Mouse (Mus musculus) naive thymus-derived CD4-positive, alpha-beta T cell, adult 2 months (primary cell): ENCODE results near the gene Bmp2k.

Experiments
- DNase-seq: peaks from one replicate; pipeline ENCODE4 v3.0.0-alpha.2; 2011; ENCODE audit warnings: low read depth

Gene Bmp2k

GRCm38 (mm10) chr5:97055511-97056068 is 58.1 kb downstream of the Bmp2k start:
- DNase-seq: peak; percentile 82

- no peak for DNase-seq
Observed at GRCm38 (mm10) chr5:97056359-97056758, 58.9 kb downstream of the Bmp2k start.

GRCm38 (mm10) chr5:97056791-97057450 is 59.4 kb downstream of the Bmp2k start:
- no peak for DNase-seq

- no peak for DNase-seq
Observed at GRCm38 (mm10) chr5:97060864-97061263, 63.4 kb downstream of the Bmp2k start.

GRCm38 (mm10) chr5:97062041-97062440 is 64.6 kb downstream of the Bmp2k start:
- no peak for DNase-seq

GRCm38 (mm10) chr5:97065746-97066145 is 68.3 kb downstream of the Bmp2k start:
- DNase-seq: no peak

- no peak for DNase-seq
Observed at GRCm38 (mm10) chr5:97075476-97076151, 78.1 kb downstream of the Bmp2k start.

DNA sequence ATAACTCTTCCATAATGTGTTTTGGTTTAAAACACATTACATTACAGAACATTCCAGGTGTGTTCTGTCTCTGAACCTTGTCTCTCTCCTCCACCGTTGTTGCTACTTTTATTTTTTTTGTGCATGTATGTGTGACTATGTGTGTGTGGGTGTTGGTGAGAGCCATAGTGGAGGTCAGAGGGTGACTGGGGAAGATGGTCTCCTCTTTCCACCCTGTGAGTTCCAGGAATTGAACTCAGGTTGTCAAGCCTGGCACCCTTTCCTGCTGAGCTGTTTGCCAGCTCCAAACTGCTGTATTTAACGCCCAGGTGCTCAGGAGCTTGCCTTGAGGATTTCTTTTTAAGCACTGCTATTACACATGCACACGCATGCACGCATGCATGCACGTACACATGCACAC is 78.7 kb downstream of the Bmp2k start:
- no peak for DNase-seq

- no peak for DNase-seq
Observed at GRCm38 (mm10) chr5:97077676-97078075, 80.2 kb downstream of the Bmp2k start.

DNA sequence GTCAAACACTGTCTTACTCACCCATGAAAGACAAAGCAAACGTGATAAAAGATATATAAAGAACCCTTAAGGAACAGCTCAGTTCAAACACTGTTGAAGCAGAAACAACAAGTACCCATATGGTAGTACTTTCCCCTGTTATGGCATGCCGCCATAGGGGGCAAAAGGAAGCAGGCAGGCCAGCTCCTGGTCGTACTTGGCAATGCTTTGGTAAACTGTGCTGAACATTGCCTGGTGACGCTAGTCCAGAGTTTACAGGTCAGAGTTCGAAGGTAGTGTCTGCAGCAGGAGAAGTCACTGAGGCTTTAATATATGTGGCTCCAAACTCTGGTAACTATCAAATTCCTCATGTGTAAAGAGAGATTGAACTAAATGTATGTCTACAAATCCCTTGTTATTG is 81.2 kb downstream of the Bmp2k start:
- peak; percentile 8 for DNase-seq

DNA sequence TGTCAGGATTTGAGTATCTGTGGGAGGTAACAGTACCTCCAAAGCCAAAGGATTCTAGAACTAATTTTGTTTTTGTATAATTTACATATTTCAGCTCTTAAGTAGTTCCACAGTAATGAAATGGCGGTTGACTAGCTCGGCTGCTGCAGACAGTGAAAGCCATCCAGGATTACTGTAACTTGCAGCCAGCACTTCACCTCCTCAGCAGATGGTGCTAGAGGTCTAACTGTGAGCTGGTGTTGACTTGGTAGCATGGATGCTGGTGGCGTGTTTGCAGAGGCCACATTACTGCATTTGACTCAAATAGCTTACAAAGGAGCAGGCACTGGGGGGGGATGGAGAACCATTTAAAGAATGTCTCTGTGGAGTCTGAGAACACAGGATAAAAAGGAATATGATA is 84.0 kb downstream of the Bmp2k start:
- DNase-seq: peak; percentile 23

DNA sequence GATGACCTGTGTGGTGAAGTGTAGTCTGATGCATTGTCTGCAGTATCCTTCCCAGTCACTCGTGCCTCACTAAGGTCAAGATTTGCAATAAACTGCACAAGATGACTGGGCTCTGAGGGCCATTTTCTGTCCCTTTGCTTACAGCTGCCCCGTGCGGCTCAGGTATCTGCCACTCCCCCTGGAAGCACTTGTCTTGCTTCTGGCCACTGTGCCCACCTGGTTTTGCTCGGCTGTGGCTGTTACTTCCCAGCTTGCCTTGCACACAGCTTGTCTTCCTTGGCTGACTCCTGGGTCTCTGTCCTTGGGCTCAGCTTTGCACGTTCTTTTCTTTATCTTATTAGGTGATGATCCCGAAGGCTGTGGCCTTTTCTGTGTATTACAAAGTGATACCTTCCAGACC is 86.2 kb downstream of the Bmp2k start:
- DNase-seq: no peak

DNA sequence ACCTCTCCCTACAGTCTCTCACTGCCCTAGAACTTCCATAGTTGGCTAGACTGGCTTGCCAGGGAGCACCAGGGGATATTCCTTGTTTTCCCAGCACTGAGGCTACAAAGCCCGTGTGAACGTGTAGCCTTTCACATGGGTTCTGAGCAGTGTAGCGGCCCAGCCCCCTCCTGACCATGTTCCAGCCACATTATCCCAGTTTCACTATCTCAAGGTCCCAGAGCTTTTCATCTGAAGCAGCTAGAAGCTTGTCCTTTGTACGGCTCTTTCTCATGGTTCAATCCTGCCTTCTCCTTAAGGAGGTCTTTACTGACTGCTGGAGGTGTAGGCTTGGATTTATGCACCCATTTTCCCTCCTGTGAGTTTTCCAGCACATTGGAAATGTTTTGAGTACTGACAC is 87.1 kb downstream of the Bmp2k start:
- DNase-seq: no peak

DNA sequence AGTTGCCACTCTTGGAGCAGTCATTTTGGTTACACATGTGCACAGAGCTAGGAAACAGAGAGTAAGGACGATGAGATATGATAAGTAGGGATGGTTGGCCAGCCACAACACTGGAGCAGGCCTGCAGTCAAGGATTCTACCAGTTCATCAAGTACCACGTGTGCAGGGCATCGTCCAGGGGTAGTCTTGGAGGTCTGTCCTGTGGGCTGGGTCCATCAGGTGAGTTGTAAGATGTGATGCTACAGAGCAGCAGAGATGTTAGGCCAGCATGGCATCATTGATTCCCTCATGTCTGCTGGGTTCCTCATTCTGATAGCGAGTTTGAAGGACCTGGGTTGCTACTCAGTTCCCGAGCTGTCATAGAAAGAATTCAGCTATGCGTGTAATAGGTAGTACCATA is 87.6 kb downstream of the Bmp2k start:
- no peak for DNase-seq

DNA sequence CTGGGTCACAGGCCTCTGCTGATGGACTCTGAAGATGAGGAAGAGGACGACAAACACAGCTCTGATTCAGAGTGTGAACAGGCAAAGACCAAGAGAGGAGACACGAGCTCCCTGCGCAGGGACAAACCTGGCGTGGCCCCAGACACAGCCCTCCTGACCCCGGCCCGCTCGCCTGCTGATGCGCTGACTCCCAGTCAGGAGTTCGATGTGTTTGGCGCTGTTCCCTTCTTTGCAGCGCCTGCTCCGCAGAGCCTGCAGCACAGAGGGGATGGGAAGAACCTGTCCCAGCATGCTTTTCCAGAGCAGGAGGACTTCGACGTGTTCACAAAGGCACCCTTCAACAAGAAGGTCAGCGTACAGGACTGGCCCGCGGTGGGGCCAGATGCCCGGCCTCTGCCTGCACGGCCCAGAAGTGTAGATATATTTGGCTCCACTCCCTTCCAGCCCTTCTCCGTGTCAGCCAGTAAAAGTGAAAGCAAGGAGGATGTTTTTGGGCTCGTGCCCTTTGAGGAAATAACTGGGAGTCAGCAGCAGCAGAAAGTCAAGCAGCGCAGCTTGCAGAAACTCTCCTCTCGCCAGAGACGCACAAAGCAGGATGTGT is 89.6 kb downstream of the Bmp2k start:
- no peak for DNase-seq

- no peak for DNase-seq
Observed at GRCm38 (mm10) chr5:97087746-97088145, 90.3 kb downstream of the Bmp2k start.

GRCm38 (mm10) chr5:97088231-97088630 is 90.7 kb downstream of the Bmp2k start:
- DNase-seq: no peak

DNA sequence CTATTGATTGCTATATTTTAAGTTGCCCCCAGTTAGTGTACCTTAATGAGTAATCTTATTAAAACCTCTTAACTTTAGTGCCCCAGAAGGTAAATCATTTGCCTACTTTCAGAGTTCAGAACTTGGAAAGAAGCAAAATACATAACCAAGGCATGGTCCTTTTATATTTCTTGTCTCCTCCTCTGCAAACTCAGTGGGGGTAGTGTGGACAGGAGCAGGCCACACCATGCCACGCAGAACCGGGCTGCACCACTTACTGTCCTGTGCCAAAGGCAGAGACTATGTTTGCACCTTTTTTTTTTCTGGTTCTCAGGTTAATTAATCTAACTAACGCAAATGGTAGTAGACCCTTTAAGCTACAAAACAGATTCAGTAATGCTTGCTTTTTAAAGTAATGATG is 91.9 kb downstream of the Bmp2k start:
- no peak for DNase-seq

DNA sequence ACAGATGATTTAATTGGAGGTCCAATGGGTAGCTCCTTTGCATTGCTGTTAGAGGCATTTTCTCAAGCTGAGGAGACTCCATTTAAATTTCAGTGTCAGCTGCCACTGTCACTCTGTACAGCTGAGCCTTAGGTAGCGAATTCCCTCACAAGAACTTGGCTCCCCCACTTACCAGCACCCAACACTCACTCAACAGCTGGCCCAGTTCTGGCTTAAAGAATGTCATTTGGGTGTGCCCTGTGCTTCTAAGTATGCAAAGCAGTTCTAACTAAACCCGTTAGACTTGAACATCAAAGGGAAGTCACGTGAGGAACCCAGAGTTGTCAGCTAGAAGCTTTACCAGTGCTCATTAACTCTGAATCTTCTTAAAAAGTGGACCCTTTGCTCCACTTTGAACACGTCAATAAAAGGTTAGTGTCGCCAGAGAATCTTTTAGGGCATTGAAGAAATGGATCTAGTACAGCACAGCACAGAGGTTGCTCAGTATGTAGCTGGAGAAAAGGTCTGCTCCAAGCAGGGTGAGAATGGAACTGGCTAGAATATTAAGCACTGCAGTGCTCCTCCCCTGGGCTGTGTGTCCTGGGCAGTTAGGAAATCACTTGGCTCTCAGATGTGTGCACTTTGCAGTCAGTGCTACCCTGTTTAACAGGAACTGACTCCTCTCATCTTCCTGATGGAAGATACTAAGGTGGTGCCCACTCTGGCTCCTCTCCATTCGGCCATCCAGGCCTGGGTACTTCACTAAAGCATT is 92.7 kb downstream of the Bmp2k start:
- DNase-seq: peak; percentile 20

DNA sequence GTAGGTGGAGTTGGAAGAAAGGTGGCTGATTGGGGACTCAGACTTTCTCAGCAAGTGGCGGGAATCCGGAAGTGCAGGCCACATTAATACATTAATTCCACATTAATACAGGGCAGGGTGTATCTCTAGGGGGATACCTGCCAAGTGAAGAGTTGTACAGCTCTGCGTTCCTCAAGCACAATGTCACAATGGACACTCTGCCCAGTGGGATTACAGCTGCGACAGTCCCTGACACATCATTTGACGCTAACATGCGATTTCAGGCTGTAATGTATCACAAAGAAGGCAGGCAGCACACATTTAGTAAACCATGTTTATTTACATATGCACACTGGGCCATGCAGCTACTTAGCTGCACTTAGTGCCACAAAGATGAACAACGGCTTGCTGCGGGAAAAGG is 95.5 kb downstream of the Bmp2k start:
- no peak for DNase-seq

DNA sequence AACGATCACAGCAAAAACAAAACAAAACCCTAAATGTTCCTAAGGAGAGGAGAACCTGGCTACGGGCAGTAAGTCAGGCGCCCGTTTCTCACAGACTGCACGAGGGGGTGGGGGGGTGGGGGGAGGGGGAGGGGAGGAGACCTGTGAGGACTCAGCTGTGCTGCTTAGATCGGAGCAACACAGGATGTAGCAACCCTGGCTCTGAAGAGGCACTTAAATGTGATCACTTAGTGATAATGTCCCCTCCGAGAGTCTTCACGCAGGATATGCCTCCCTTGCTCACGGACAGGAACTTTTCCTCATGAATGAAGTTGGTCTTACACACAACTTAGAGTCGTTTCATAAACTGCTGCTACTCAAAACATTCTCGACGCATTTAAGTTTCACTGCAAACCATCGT is 97.8 kb downstream of the Bmp2k start:
- DNase-seq: peak; percentile 35

GRCm38 (mm10) chr5:97097631-97098041 is 100.1 kb downstream of the Bmp2k start:
- no peak for DNase-seq
